8 mouse cellular contexts compared by ENCODE assay signal in genomic region chr12:108792546-108793452, GRCm38 (mm10). TPM values are rescaled to one million over a fixed set of nuclear protein-coding genes. Genes with fewer than 3 reads are reported as not detected.
DNase-seq lines count a peak whose midpoint lies in the region; ATAC-seq lines count a peak whose summit lies in the region.

Yy1 (plus strand) TSS chr12:108792973.

- ATAC-seq in megakaryocyte progenitor cell, adult 5-6 weeks (replicated peaks; ENCODE audit: poor library complexity), result peak; percentile 72

- peak; percentile 97 for DNase-seq in adipocyte (ENCODE audit: low spot score)
- DNase-seq in embryo, embryonic 10 days (ENCODE audit: low spot score), result peak; percentile 95
- peak; percentile 98 for DNase-seq in gastrocnemius, postnatal 10 days
- DNase-seq in induced T-regulatory cell, adult 2 months (ENCODE audit: low read depth), result peak; percentile 99
- DNase-seq in left cerebral cortex, adult 9 months (ENCODE audit: low spot score in 2 of 2), result peak; percentile 97
- peak; percentile 98 for DNase-seq in right cerebral cortex, postnatal 14 days
- peak; percentile 97 to 98 for DNase-seq in urinary bladder, postnatal 36 days (ENCODE audit: low spot score in 2 of 2)

RNA-seq across cellular contexts. Expression of gene Yy1, which starts in this region (rescaled TPM):
- total RNA-seq in gastrocnemius, postnatal 10 days (2021), result 10 to 100 TPM; 25.0 to 35.5 TPM
- 79.4 and 90.2 TPM in 2 replicates for total RNA-seq in megakaryocyte progenitor cell, adult 5-6 weeks (2015)
- total RNA-seq in megakaryocyte progenitor cell, adult 5-6 weeks (2017), result 44.6 and 51.8 TPM in 2 replicates

Comparison
In these comparisons a context has a peak if more than half of its experiments do, and no peak if none do; other contexts are left out.
1. Peak in every context shown above with its lines: DNase-seq and ATAC-seq.